Mouse (Mus musculus) megakaryocyte, embryonic 14.5 days (primary cell): ENCODE measurements around the gene Gmcl1.

Experiments used
- FLI1 ChIP-seq: IDR thresholded peaks from 2 replicates; pipeline ENCODE4 v1.6.1; 2012; ENCODE audit warnings: low read length, inconsistent platforms, mixed read lengths
- GATA1 ChIP-seq: IDR thresholded peaks from 3 replicates; pipeline ENCODE4 v1.6.1; 2012; ENCODE audit warnings: mixed read lengths, low read length, inconsistent platforms, borderline replicate concordance

GRCm38 (mm10) chr6:86660161-86660877 lies 72.9 kb downstream of the Gmcl1 start:
- TF ChIP-seq GATA1 (no peak), FLI1 (no peak)
